ENCODE assay signal across 14 mouse cellular contexts in genomic region chr14:34508842-34509439, GRCm38 (mm10). TPM values are rescaled to one million over a fixed set of nuclear protein-coding genes. Genes with fewer than 3 reads are reported as not detected.
DNase-seq lines count a peak whose midpoint lies in the region; ATAC-seq and TF ChIP-seq lines count a peak whose summit lies in the region.
"Had no signal": no experiment of that assay in that cellular context is flagged by ENCODE, and none has a peak within 500 bp of the region (broad histone marks: within the 10 kb centered on the region; RNA-seq: fewer than 3 reads in every experiment).

No protein-coding gene starts in this region.

- H3K27me3 ChIP-seq in hindbrain, postnatal 0 days (ENCODE audit: insufficient read depth, low read length) = no peaks in the 10 kb centered on the region
- no peaks in the 10 kb centered on the region for H3K27me3 ChIP-seq in hindbrain, embryonic 12.5 days
- no peaks in the 10 kb centered on the region for H3K27me3 ChIP-seq in CH12.LX (replicated peaks)
- no peaks in the 10 kb centered on the region for H3K27me3 ChIP-seq in midbrain, embryonic 11.5 days (ENCODE audit: control insufficient read depth, insufficient read depth, low read length)

- dilution Hi-C loops in CH12.LX (cut with MboI; ENCODE audit: extremely low pct_ligation_motif_present, extremely low pct_unique_long_range_greater_than_20kb, low sequenced_read_pairs) = no loop called here

- TF ChIP-seq RAD21 in CH12.LX (IDR thresholded peaks at IDR 0.05; ENCODE audit: low read depth, low read length) = no peak

- H3K36me3 ChIP-seq in hindbrain, postnatal 0 days (ENCODE audit: insufficient read depth, low read length) = no peaks in the 10 kb centered on the region
- H3K36me3 ChIP-seq in hindbrain, embryonic 12.5 days = no peaks in the 10 kb centered on the region
- no peaks in the 10 kb centered on the region for H3K36me3 ChIP-seq in CH12.LX (replicated peaks in 1 of 2; ENCODE audit: control insufficient read depth in 1 of 2, insufficient read depth in 1 of 2, low read length in 1 of 2)
- no peaks in the 10 kb centered on the region for H3K36me3 ChIP-seq in midbrain, embryonic 11.5 days (ENCODE audit: control insufficient read depth, insufficient read depth, low read length)
- H3K36me3 ChIP-seq: heart, embryonic 12.5 days had no signal

- ATAC-seq in hindbrain, postnatal 0 days = 0 out of 2 replicates have a peak, but pooled peaks have one; percentile 33
- no peak for ATAC-seq in hindbrain, embryonic 12.5 days (ENCODE audit: low FRiP score)
- 0 out of 2 replicates have a peak, but pooled peaks have one; percentile 43 for ATAC-seq in midbrain, embryonic 11.5 days (ENCODE audit: low FRiP score)

- peaks cover 7% of the 10 kb centered on the region; the same call in 1 of the 2 replicates for H3K4me1 ChIP-seq in hindbrain, postnatal 0 days (ENCODE audit: insufficient read depth, low read length)
- H3K4me1 ChIP-seq in hindbrain, embryonic 12.5 days = peaks cover 15% of the 10 kb centered on the region
- H3K4me1 ChIP-seq in CH12.LX (ENCODE audit: control insufficient read depth in 1 of 2, insufficient read depth in 2 of 2) = peaks cover 9 to 26% of the 10 kb centered on the region in 2 experiments
- peaks cover 4% of the 10 kb centered on the region for H3K4me1 ChIP-seq in midbrain, embryonic 11.5 days (ENCODE audit: control insufficient read depth, insufficient read depth, low read length)

- H3K4me2 ChIP-seq in hindbrain, postnatal 0 days (ENCODE audit: low read depth, low read length) = no peak overlapping the region
- H3K4me2 ChIP-seq in hindbrain, embryonic 12.5 days (replicated peaks) = no peak overlapping the region
- peak overlapping the region; percentile 67 for H3K4me2 ChIP-seq in CH12.LX (ENCODE audit: insufficient read depth, low read depth, poor library complexity, severe bottlenecking)
- H3K4me2 ChIP-seq in midbrain, embryonic 11.5 days = no peak overlapping the region
- H3K4me2 ChIP-seq: heart, embryonic 12.5 days had no signal

- H3K79me2 ChIP-seq in CH12.LX (replicated peaks; ENCODE audit: control insufficient read depth, extremely low read depth, insufficient read depth, poor library complexity, severe bottlenecking) = no peaks in the 10 kb centered on the region

- no peak for TF ChIP-seq POLR2A in CH12.LX (IDR thresholded peaks at IDR 0.05; ENCODE audit: low read depth, low read length)

- no peak for TF ChIP-seq EP300 in CH12.LX (IDR thresholded peaks at IDR 0.05; ENCODE audit: low read length)

- no peak overlapping the region for H3K9ac ChIP-seq in hindbrain, postnatal 0 days (replicated peaks; ENCODE audit: low read length)
- no peak overlapping the region for H3K9ac ChIP-seq in hindbrain, embryonic 12.5 days
- peak overlapping the region; percentile 30 for H3K9ac ChIP-seq in CH12.LX (ENCODE audit: insufficient read depth, low read depth)
- H3K9ac ChIP-seq in midbrain, embryonic 11.5 days (ENCODE audit: low read length) = no peak overlapping the region
- H3K9ac ChIP-seq: heart, embryonic 12.5 days had no signal

- H3K4me3 ChIP-seq in hindbrain, postnatal 0 days (ENCODE audit: low read length) = no peak overlapping the region
- no peak overlapping the region for H3K4me3 ChIP-seq in hindbrain, embryonic 12.5 days
- H3K4me3 ChIP-seq in CH12.LX (replicated peaks in 1 of 3; ENCODE audit: low read depth in 2 of 3, low read length in 2 of 3, poor library complexity in 1 of 3) = no peak overlapping the region
- H3K4me3 ChIP-seq in midbrain, embryonic 11.5 days (ENCODE audit: low read depth, low read length) = no peak overlapping the region
- H3K4me3 ChIP-seq: erythroblast, embryonic 14.5 days; heart, embryonic 12.5 days had no signal

- in situ Hi-C loops in CH12.LX (cut with MboI; ENCODE audit: low pct_ligation_motif_present, low pct_unique_long_range_greater_than_20kb, low sequenced_read_pairs) = no loop called here

- H3K9me3 ChIP-seq in hindbrain, postnatal 0 days (ENCODE audit: low read length) = no peaks in the 10 kb centered on the region
- no peaks in the 10 kb centered on the region for H3K9me3 ChIP-seq in hindbrain, embryonic 12.5 days (replicated peaks)
- no peaks in the 10 kb centered on the region for H3K9me3 ChIP-seq in CH12.LX (replicated peaks; ENCODE audit: low read length)
- no peaks in the 10 kb centered on the region for H3K9me3 ChIP-seq in midbrain, embryonic 11.5 days (ENCODE audit: control insufficient read depth, low read length)
- H3K9me3 ChIP-seq: heart, embryonic 12.5 days had no signal

- H3K27ac ChIP-seq in hindbrain, postnatal 0 days = no peak overlapping the region
- no peak overlapping the region for H3K27ac ChIP-seq in hindbrain, embryonic 12.5 days
- no peak overlapping the region for H3K27ac ChIP-seq in CH12.LX (ENCODE audit: insufficient read depth, low read depth)
- H3K27ac ChIP-seq in midbrain, embryonic 11.5 days (ENCODE audit: low read depth, low read length) = no peak overlapping the region

- 34% methylated on average over 7 of the region's 7 CpGs for WGBS in hindbrain, postnatal 0 days
- WGBS in hindbrain, embryonic 12.5 days = 57% methylated on average over 7 of the region's 7 CpGs
- 58% methylated on average over 7 of the region's 7 CpGs for WGBS in midbrain, embryonic 11.5 days

- TF ChIP-seq CTCF in hindbrain, postnatal 0 days (IDR thresholded peaks at IDR 0.05; ENCODE audit: low read depth) = no peak
- no peak for TF ChIP-seq CTCF in CH12.LX (conservative IDR thresholded peaks at IDR 0.05 in 1 of 2, IDR thresholded peaks at IDR 0.05 in 1 of 2; ENCODE audit: low read depth in 2 of 2, low read length in 2 of 2)

- DNase-seq in hindbrain, postnatal 0 days (ENCODE audit: low spot score) = no peak
- no peak for DNase-seq in CH12.LX (ENCODE audit: extremely low read depth)
- DNase-seq in brain, adult 2 months (ENCODE audit: low read depth, low spot score) = peak; percentile 29
- no peak for DNase-seq in midbrain, embryonic 11.5 days (ENCODE audit: low spot score, missing footprints)
- DNase-seq in thymus, postnatal 0 days (ENCODE audit: low spot score) = no peak
- DNase-seq in urinary bladder, postnatal 36 days (ENCODE audit: low spot score in 2 of 2) = no peak
- DNase-seq: cerebellum, adult 9-10 months; kidney, postnatal 14 days had no signal

TF ChIP-seq in CH12.LX, 34 proteins besides CTCF, POLR2A, EP300 and RAD21:
- TF ChIP-seq ETS1 (conservative IDR thresholded peaks at IDR 0.05; ENCODE audit: low read depth, low read length) = 0 out of 2 replicates have a peak, but pooled peaks have one; percentile 10
- 0 out of 2 replicates have a peak, but pooled peaks have one; percentile 37 for TF ChIP-seq MYC (IDR thresholded peaks at IDR 0.05; ENCODE audit: low read depth, low read length)
- TF ChIP-seq ZNF384 (IDR thresholded peaks at IDR 0.05; ENCODE audit: low read depth, low read length) = no peak
- no peak for TF ChIP-seq IRF4 (IDR thresholded peaks at IDR 0.05; ENCODE audit: low read depth, low read length)
- peak; percentile 77; the same call in 1 of the 2 replicates for TF ChIP-seq MAX (IDR thresholded peaks at IDR 0.05; ENCODE audit: low read length)
- TF ChIP-seq KAT2A (IDR thresholded peaks at IDR 0.05; ENCODE audit: insufficient replicate concordance, low read length) = no peak
- TF ChIP-seq TCF12 (IDR thresholded peaks at IDR 0.05; ENCODE audit: low read depth, low read length) = no peak
TF ChIP-seq in CH12.LX: peak in this region for 3.

RNA-seq across cellular contexts. Expression of gene Bmpr1a, which starts 5.8 kb away (rescaled TPM):
- total RNA-seq in hindbrain, postnatal 0 days (2014; rRNA removed) = 52.5 and 53.8 TPM in 2 replicates
- 20.6 and 21.1 TPM in 2 replicates for polyA plus RNA-seq in hindbrain, postnatal 0 days (2015; fragmentation: Nextera tagmentation; extraction: Ambion mirVana)
- polyA plus RNA-seq in hindbrain, embryonic 12.5 days (2016; fragmentation: Nextera tagmentation; extraction: Ambion mirVana) = 47.6 and 50.4 TPM in 2 replicates
- 26.2 and 32.6 TPM in 2 replicates for total RNA-seq in CH12.LX (2012; rRNA removed)
- 46.7 and 47.9 TPM in 2 replicates for total RNA-seq in CH12.LX (2014; rRNA removed)
- polyA plus RNA-seq in CH12.LX (2012; ENCODE audit: insufficient read length, low read depth) = 29.8 and 30.1 TPM in 2 replicates
- 44.4 and 49.8 TPM in 2 replicates for polyA plus RNA-seq in midbrain, embryonic 11.5 days (2014; fragmentation: Nextera tagmentation; extraction: Ambion mirVana)
- 8.2 and 8.3 TPM in 2 replicates for polyA plus RNA-seq in thymus, postnatal 0 days (2015; fragmentation: Nextera tagmentation; extraction: Ambion mirVana)
- total RNA-seq: megakaryocyte-erythroid progenitor cell, adult 5-6 weeks had no signal
- polyA plus RNA-seq: erythroblast, embryonic 14.5 days had no signal

RNA-seq across cellular contexts. Expression of gene 9230112D13Rik, which starts 13.7 kb away (rescaled TPM):
- not detected in 2 replicates for total RNA-seq in hindbrain, postnatal 0 days (2014; rRNA removed)
- not detected in 2 replicates for polyA plus RNA-seq in hindbrain, postnatal 0 days (2015; fragmentation: Nextera tagmentation; extraction: Ambion mirVana)
- polyA plus RNA-seq in hindbrain, embryonic 12.5 days (2016; fragmentation: Nextera tagmentation; extraction: Ambion mirVana) = not detected in 2 replicates
- 0.80 and 1.6 TPM in 2 replicates for total RNA-seq in CH12.LX (2012; rRNA removed)
- total RNA-seq in CH12.LX (2014; rRNA removed) = 1.7 and 2.6 TPM in 2 replicates
- polyA plus RNA-seq in CH12.LX (2012; ENCODE audit: insufficient read length, low read depth) = 1.4 and 1.9 TPM in 2 replicates
- polyA plus RNA-seq in midbrain, embryonic 11.5 days (2014; fragmentation: Nextera tagmentation; extraction: Ambion mirVana) = not detected in 2 replicates
- not detected in 2 replicates for polyA plus RNA-seq in thymus, postnatal 0 days (2015; fragmentation: Nextera tagmentation; extraction: Ambion mirVana)
- total RNA-seq: adrenal gland, postnatal 14 days; left cerebral cortex, postnatal 14 days; megakaryocyte-erythroid progenitor cell, adult 5-6 weeks had no signal
- polyA plus RNA-seq: heart, embryonic 12.5 days had no signal
